Mouse (Mus musculus): Measurements from ENCODE around the gene Wfdc3. TPM values are rescaled to one million over a fixed set of nuclear protein-coding genes. Genes with fewer than 3 reads are reported as not detected.

The Wfdc3 gene
- polyA plus RNA-seq (2012; rRNA removed), result 1.6 and 2.1 TPM in 2 replicates

DNA sequence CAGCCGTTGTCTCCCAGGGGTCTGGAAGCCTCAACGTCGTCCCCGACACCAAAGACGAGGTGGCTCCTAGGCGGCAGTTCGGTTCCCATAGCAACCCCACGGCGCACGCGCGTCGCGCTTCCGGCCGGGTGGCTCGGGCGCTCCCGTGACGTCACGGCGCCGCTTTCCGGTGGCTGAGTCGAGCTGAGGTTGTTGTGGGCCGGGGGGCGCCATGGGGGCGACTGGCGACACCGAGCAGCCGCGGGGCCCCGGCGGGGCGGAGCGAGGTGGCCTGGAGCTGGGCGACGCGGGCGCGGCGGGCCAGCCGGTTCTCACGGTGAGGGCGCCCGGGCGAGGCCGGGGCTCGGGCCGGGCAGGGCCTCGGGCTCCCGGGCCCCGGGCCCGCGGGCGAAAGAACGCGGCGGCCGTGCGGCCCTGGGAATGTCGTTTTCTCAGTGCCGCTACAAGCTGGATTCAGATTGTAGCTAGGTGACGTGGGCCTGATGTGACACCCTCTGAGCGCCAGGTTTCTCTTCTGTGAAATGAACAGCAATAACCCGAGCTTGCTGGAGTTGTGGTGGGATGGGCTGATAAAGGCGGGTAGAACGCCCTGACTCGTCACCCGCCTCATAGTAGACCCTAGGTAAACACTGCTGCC, at the start of gene Wfdc3, which contains the start of gene Dnttip1:
Gene Wfdc3, minus strand, starts transcription at position 89 of the 637 bp plus-strand sequence.
Gene Dnttip1, plus strand, starts transcription at position 141 of the 637 bp plus-strand sequence.

DNA sequence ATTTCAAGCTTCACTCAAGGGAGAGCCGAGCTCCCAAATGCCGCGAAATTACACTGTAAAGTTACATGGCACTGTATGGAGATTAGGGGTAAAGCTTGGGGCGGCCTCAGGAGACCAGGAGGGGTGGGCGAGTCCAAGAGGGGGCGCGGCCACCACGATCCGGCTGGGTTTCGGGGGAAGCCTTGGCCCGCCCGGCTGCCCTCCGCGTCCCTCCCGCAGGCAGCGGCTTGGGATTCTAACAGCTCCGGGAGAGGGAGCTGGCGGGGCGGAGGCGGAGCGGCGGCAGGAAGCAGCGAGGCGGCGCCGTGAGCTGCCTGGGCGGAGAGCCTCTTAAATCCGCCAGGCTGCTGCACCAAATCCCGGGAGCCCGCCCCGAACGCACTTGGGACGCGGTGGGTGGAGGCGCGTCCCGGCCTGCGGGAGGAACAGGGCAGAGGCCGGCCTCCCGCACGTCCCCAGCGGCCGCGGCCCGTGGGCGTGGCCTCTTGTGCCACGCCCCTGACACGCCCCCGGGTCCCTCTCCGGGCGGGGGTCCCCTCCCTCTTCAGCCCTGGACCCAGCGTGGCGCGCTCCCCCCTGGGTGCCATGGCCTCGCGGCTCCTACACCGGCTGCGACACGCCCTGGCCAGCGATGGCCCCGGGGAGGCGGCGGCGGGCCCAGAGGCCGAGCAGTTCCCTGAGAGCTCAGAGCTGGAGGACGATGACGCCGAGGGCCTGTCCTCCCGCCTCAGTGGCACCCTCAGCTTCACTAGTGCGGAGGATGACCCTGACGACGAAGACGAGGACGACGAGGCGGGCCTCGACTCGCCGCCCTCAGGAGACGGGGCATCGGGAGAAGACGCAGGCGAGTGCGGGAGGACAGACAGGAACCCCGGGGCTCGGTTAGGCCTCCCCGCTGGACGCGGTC, 40.0 kb upstream of the Wfdc3 start, which contains the start of gene Snx21:
Gene Snx21, plus strand, starts transcription at position 343 of the 907 bp plus-strand sequence.

DNA sequence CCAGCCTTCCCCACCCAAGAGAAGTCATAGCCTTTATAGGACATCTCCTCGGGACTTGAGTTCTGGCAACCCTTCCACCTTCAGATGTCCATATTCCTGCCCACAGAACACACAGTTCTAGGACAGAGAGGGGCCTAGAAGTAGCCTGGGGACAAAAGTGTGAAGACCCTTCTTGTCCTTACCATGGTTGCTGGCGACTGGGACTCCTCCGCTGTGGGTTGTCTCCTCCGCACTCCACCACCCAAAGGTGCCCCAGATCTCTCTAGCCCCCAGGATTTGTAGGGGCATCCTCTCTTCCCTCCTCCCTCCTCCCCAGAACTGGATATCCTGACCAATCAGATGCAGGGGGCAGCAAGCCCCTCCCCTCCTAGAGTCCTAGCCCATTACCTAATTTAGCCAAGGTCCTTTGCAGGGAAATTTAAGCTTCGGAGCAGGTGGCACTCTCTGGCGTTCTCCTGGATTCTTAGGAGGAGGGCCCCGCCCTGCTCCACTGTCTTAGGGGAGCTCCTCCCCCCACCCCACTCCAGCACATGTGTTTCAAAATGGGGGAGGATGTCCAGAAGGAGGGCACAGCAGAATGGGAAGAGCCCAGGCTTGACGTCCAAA, 33.9 kb upstream of the Wfdc3 start, which contains the start of gene Tnnc2:
Gene Tnnc2, minus strand, starts transcription at position 487 of the 606 bp plus-strand sequence.

DNA sequence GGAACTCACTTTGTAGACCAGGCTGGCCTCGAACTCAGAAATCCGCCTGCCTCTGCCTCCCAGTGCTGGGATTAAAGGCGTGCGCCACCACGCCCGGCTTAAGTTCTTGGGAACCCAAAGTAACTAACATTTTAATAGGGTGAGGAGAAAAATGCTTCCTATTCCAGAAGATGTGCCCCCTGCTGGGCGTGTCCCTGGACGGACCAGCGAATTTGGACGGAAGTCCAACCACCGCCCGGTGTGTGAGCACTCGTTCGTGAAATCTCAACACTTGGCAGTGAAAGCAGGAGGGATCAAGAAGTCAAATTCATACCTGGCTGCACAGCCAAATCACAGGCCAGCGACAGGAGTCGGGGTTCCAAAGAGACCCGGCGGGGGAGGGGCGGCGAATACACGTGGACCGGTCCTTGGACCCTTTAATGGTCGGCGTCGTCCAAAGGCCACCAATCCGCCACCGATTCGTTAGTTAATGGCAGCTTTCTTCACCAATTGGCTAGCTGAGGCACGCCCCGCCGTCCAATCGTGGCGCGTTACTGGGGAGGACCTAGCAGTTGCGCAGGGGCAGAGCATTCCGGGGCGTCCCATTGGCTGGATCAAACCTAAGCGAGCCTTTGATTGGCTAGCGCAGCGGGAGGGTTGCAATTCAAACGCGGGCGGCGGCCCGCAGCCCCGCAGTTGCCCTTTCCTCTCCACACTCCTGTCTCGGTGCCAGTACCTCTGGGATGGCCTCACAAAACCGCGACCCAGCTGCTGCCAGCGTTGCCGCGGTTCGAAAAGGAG, 23.7 kb upstream of the Wfdc3 start, which contains the start of gene Ube2c:
Gene Ube2c, plus strand, starts transcription at position 641 of the 780 bp plus-strand sequence.

DNA sequence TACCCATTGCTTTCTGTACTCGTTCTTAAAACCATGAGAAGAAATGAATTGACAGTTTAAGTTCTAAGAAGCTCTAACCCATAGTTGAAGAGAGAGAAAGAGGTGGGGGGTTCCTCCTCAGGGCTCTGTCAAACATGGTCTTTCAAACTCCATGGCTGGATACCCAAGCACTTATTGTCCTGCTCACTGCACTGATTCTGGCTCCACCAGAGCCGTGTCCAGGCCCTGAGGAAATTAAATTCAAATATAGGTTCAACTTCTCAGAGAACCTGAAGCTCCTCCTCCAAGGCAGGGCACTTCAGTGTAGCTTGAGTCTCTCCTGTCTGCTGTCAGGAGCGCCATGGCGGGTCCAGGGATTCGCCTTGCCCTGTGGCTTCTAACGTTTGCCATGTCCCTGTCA, 30.7 kb downstream of the Wfdc3 start, which contains the start of gene Spint5:
Gene Spint5, plus strand, starts transcription at position 301 of the 400 bp plus-strand sequence.

DNA sequence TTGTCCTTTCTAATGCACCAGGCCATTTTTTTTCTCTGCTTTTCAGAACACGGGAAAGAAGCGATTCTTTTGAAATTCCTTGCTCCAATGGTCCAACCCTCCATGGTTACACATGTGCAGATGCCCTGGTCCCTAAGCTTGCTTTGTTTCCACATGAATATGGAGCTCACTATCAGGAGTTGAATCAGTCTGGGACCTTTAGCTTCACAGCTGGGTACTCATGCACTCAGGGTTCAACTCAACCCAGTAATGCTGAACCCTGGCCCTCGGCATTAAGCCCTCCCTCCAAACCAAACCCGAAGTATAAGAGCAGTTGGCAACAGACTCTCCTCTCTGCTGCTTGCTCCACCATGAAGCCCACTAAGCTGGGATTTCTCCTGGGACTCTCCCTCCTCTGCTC, 47.5 kb downstream of the Wfdc3 start, which contains the start of gene Spint4:
Gene Spint4, plus strand, starts transcription at position 301 of the 400 bp plus-strand sequence.

DNA sequence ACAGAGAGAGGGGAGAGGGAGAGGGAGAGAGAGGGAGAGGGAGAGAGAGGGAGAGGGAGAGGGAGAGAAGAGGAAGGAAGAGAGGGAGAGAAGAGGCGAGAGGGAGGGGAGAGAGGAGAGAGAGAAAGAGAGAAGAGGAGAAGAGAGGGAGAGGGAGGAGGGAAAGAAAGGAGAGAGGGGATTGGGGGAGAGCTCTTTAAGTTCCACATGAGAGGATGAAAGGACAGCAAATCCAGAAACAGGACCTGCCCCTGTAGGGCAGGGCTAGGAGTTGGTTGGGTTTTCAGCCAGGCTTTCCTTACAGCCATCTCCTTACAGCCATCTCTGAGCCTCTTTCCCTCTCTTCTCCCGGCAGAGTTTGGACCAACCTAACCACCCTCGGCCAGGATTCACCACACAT, 60.9 kb downstream of the Wfdc3 start, which contains the start of gene Wfdc13:
Gene Wfdc13, plus strand, starts transcription at position 301 of the 400 bp plus-strand sequence.

Other genes starting within 250 kb of the Wfdc3 start
- gene Pigt, start 248.4 kb downstream of the Wfdc3 start, polyA plus RNA-seq (2012; rRNA removed), result 15.6 and 19.3 TPM in 2 replicates
- gene Wfdc2, start 183.5 kb downstream of the Wfdc3 start, polyA plus RNA-seq (2012; rRNA removed), result 1.6 and 2.0 TPM in 2 replicates
- not detected in 2 replicates for gene Spint3, start 172.5 kb downstream of the Wfdc3 start, polyA plus RNA-seq (2012; rRNA removed)
- 0.05 and 0.06 TPM in 2 replicates for gene Wfdc6a, start 160.5 kb downstream of the Wfdc3 start, polyA plus RNA-seq (2012; rRNA removed)
- not detected in 2 replicates for gene Eppin, start 152.3 kb downstream of the Wfdc3 start, polyA plus RNA-seq (2012; rRNA removed)
- gene Wfdc6b, start 132.4 kb downstream of the Wfdc3 start, polyA plus RNA-seq (2012; rRNA removed), result not detected in 2 replicates
- not detected in 2 replicates for gene Wfdc8, start 132.3 kb downstream of the Wfdc3 start, polyA plus RNA-seq (2012; rRNA removed)
- not detected in 2 replicates for gene Wfdc16, start 107.1 kb downstream of the Wfdc3 start, polyA plus RNA-seq (2012; rRNA removed)
- gene Wfdc10, start 89.9 kb downstream of the Wfdc3 start, polyA plus RNA-seq (2012; rRNA removed), result not detected in 2 replicates
- gene Wfdc9, start 89.3 kb downstream of the Wfdc3 start, polyA plus RNA-seq (2012; rRNA removed), result not detected in 2 replicates
- not detected in 2 replicates for gene Wfdc11, start 71.8 kb downstream of the Wfdc3 start, polyA plus RNA-seq (2012; rRNA removed)
- gene Wfdc13, start 60.8 kb downstream of the Wfdc3 start, polyA plus RNA-seq (2012; rRNA removed), result not detected in 2 replicates
- not detected in 2 replicates for gene Spint4, start 47.4 kb downstream of the Wfdc3 start, polyA plus RNA-seq (2012; rRNA removed)
- gene Spint5, start 30.6 kb downstream of the Wfdc3 start, polyA plus RNA-seq (2012; rRNA removed), result not detected in 2 replicates
- gene Dnttip1, start 52 bp upstream of the Wfdc3 start, polyA plus RNA-seq (2012; rRNA removed), result 21.7 and 22.8 TPM in 2 replicates
- 255 and 264 TPM in 2 replicates for gene Ube2c, start 24.0 kb upstream of the Wfdc3 start, polyA plus RNA-seq (2012; rRNA removed)
- gene Tnnc2, start 34.0 kb upstream of the Wfdc3 start, polyA plus RNA-seq (2012; rRNA removed), result 0.58 and 2.9 TPM in 2 replicates
- 7.7 and 11.3 TPM in 2 replicates for gene Snx21, start 39.9 kb upstream of the Wfdc3 start, polyA plus RNA-seq (2012; rRNA removed)
- 20.1 and 20.3 TPM in 2 replicates for gene Acot8, start 59.0 kb upstream of the Wfdc3 start, polyA plus RNA-seq (2012; rRNA removed)
- gene Zswim3, start 59.2 kb upstream of the Wfdc3 start, polyA plus RNA-seq (2012; rRNA removed), result 1.9 TPM in 2 replicates
- gene Zswim1, start 76.8 kb upstream of the Wfdc3 start, polyA plus RNA-seq (2012; rRNA removed), result 1.3 and 1.5 TPM in 2 replicates
- 0.05 and 0.08 TPM in 2 replicates for gene Spata25, start 82.6 kb upstream of the Wfdc3 start, polyA plus RNA-seq (2012; rRNA removed)
- 121 and 130 TPM in 2 replicates for gene Ctsa, start 86.9 kb upstream of the Wfdc3 start, polyA plus RNA-seq (2012; rRNA removed)
- gene Neurl2, start 87.5 kb upstream of the Wfdc3 start, polyA plus RNA-seq (2012; rRNA removed), result 1.5 and 2.2 TPM in 2 replicates
- gene Pltp, start 111.8 kb upstream of the Wfdc3 start, polyA plus RNA-seq (2012; rRNA removed), result 34.8 and 42.2 TPM in 2 replicates
- 18.4 and 21.2 TPM in 2 replicates for gene Pcif1, start 133.4 kb upstream of the Wfdc3 start, polyA plus RNA-seq (2012; rRNA removed)
- 6.5 and 8.2 TPM in 2 replicates for gene Zfp335, start 165.8 kb upstream of the Wfdc3 start, polyA plus RNA-seq (2012; rRNA removed)
- gene Mmp9, start 194.8 kb upstream of the Wfdc3 start, polyA plus RNA-seq (2012; rRNA removed), result 19.0 and 24.6 TPM in 2 replicates
- 0.72 and 0.81 TPM in 2 replicates for gene Slc12a5, start 214.9 kb upstream of the Wfdc3 start, polyA plus RNA-seq (2012; rRNA removed)

Data from liver, embryonic 18 days (tissue).